Mouse (Mus musculus): ENCODE data around the gene Dlgap4.
A peak's percentile ranks its signal among the peaks of the same experiment; 100 is the strongest.

DNA sequence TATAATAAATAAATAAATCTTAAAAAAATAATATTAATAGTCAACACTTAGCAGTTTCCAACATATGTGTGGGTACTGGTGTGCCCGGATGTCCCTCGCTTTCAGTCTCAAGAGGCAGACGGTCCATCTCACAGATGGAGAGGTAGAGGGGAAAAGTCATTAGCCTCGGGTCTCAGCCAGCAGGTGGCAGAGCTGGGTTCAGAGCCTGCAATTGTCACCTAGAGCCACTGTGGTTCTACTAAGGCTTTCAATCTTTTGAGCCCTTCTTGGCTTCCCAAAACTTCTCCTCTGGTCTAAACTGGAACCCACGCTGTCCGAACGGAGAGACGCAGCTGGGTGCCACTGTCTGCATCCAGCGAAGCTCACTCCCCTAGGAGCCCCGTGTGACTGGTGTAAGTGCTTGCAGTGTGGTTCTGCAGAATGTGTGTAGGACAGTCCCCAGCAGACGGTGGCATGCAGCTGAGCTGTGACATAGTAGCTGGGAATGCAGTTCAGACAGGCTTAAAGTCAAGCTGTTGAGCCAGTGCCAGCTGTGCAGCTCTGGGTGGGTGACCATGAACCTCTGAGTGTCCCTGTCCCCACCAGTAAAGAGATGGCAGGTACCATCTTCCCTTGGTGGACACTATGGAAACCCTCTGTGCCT, 29.2 kb upstream of the Dlgap4 start:
- TF ChIP-seq POLR2A (IDR thresholded peaks at IDR 0.05; ENCODE audit: borderline replicate concordance, low read depth, low read length) (no peak), CTCF (IDR thresholded peaks at IDR 0.05; ENCODE audit: low read depth, low read length) (peak; percentile 25; the same call in 1 of the 2 replicates)
